Mouse (Mus musculus): Measurements from ENCODE around the gene Chchd5. TPM values are rescaled to one million over a fixed set of nuclear protein-coding genes. Genes with fewer than 3 reads are reported as not detected.

Gene Chchd5
- polyA plus RNA-seq (2015; fragmentation: Nextera tagmentation; extraction: Ambion mirVana): 21.5 and 22.4 TPM in 2 replicates

- peaks cover 8% of the 10 kb centered on the region; the same call in 1 of the 2 replicates for H3K4me1 ChIP-seq (ENCODE audit: control insufficient read depth, insufficient read depth, low read length)
- ATAC-seq (ENCODE audit: insufficient read depth, low FRiP score): peak; percentile 100
- H3K27ac ChIP-seq (ENCODE audit: low read length): peak within 1 kb of the TSS; percentile 93
- H3K4me3 ChIP-seq (replicated peaks; ENCODE audit: low read length): peak within 1 kb of the TSS; percentile 76
- H3K27me3 ChIP-seq (ENCODE audit: control insufficient read depth, insufficient read depth, low read length): no peaks in the 10 kb centered on the region
- peak within 1 kb of the TSS; percentile 80 for H3K4me2 ChIP-seq (ENCODE audit: low read depth, low read length)
- peaks cover 7% of the 10 kb centered on the region; the same call in 1 of the 2 replicates for H3K9me3 ChIP-seq (replicated peaks; ENCODE audit: control insufficient read depth, low read length)
- H3K9ac ChIP-seq (ENCODE audit: low read length): peak within 1 kb of the TSS; percentile 91
- H3K36me3 ChIP-seq (ENCODE audit: control insufficient read depth, insufficient read depth, low read length): peaks cover 25% of the 10 kb centered on the region
- under 1% methylated on average over 35 of the region's 35 CpGs for WGBS
Measured at GRCm38 (mm10) chr2:129129412-129129929, at the start of gene Chchd5. Gene Chchd5 (plus strand): TSS chr2:129129700.

GRCm38 (mm10) chr2:129081097-129081496 is 48.4 kb upstream of the Chchd5 start:
- WGBS: 65% methylated on average over 13 of the region's 13 CpGs
- Histone ChIP-seq H3K27me3 (ENCODE audit: control insufficient read depth, insufficient read depth, low read length) (no peaks in the 10 kb centered on the region), H3K4me2 (ENCODE audit: low read depth, low read length) (no peak overlapping the region), H3K27ac (ENCODE audit: low read length) (no peak overlapping the region), H3K4me3 (replicated peaks; ENCODE audit: low read length) (no peak overlapping the region), H3K4me1 (ENCODE audit: control insufficient read depth, insufficient read depth, low read length) (no peaks in the 10 kb centered on the region), H3K9ac (ENCODE audit: low read length) (no peak overlapping the region), H3K9me3 (replicated peaks; ENCODE audit: control insufficient read depth, low read length) (no peaks in the 10 kb centered on the region), H3K36me3 (ENCODE audit: control insufficient read depth, insufficient read depth, low read length) (peaks cover 17% of the 10 kb centered on the region)
- no peak for ATAC-seq (ENCODE audit: insufficient read depth, low FRiP score)

- no peak overlapping the region for H3K4me3 ChIP-seq (replicated peaks; ENCODE audit: low read length)
- H3K4me1 ChIP-seq (ENCODE audit: control insufficient read depth, insufficient read depth, low read length): no peaks in the 10 kb centered on the region
- H3K4me2 ChIP-seq (ENCODE audit: low read depth, low read length): no peak overlapping the region
- H3K27ac ChIP-seq (ENCODE audit: low read length): no peak overlapping the region
- WGBS: 91% methylated on average over 5 of the region's 5 CpGs
- peaks cover 10% of the 10 kb centered on the region for H3K36me3 ChIP-seq (ENCODE audit: control insufficient read depth, insufficient read depth, low read length)
- no peak overlapping the region for H3K9ac ChIP-seq (ENCODE audit: low read length)
- no peaks in the 10 kb centered on the region for H3K9me3 ChIP-seq (replicated peaks; ENCODE audit: control insufficient read depth, low read length)
- ATAC-seq (ENCODE audit: insufficient read depth, low FRiP score): no peak
- H3K27me3 ChIP-seq (ENCODE audit: control insufficient read depth, insufficient read depth, low read length): no peaks in the 10 kb centered on the region
Measured at GRCm38 (mm10) chr2:129083514-129083913, 46.0 kb upstream of the Chchd5 start.

GRCm38 (mm10) chr2:129084959-129085358 is 44.5 kb upstream of the Chchd5 start:
- 58% methylated on average over 2 of the region's 2 CpGs for WGBS
- peaks cover 9% of the 10 kb centered on the region for H3K36me3 ChIP-seq (ENCODE audit: control insufficient read depth, insufficient read depth, low read length)
- no peaks in the 10 kb centered on the region for H3K9me3 ChIP-seq (replicated peaks; ENCODE audit: control insufficient read depth, low read length)
- no peak overlapping the region for H3K27ac ChIP-seq (ENCODE audit: low read length)
- no peaks in the 10 kb centered on the region for H3K27me3 ChIP-seq (ENCODE audit: control insufficient read depth, insufficient read depth, low read length)
- H3K4me3 ChIP-seq (replicated peaks; ENCODE audit: low read length): no peak overlapping the region
- no peak for ATAC-seq (ENCODE audit: insufficient read depth, low FRiP score)
- no peak overlapping the region for H3K4me2 ChIP-seq (ENCODE audit: low read depth, low read length)
- H3K4me1 ChIP-seq (ENCODE audit: control insufficient read depth, insufficient read depth, low read length): no peaks in the 10 kb centered on the region
- no peak overlapping the region for H3K9ac ChIP-seq (ENCODE audit: low read length)

- Histone ChIP-seq H3K4me3 (replicated peaks; ENCODE audit: low read length) (no peak overlapping the region), H3K27me3 (ENCODE audit: control insufficient read depth, insufficient read depth, low read length) (no peaks in the 10 kb centered on the region), H3K27ac (ENCODE audit: low read length) (no peak overlapping the region), H3K4me2 (ENCODE audit: low read depth, low read length) (no peak overlapping the region), H3K4me1 (ENCODE audit: control insufficient read depth, insufficient read depth, low read length) (no peaks in the 10 kb centered on the region), H3K36me3 (ENCODE audit: control insufficient read depth, insufficient read depth, low read length) (peaks cover 9% of the 10 kb centered on the region), H3K9me3 (replicated peaks; ENCODE audit: control insufficient read depth, low read length) (no peaks in the 10 kb centered on the region), H3K9ac (ENCODE audit: low read length) (no peak overlapping the region)
- ATAC-seq (ENCODE audit: insufficient read depth, low FRiP score): no peak
- WGBS: 89% methylated on average over 1 of the region's 1 CpGs
Measured at GRCm38 (mm10) chr2:129087520-129087919, 42.0 kb upstream of the Chchd5 start.

GRCm38 (mm10) chr2:129090370-129090769 is 39.1 kb upstream of the Chchd5 start:
- 75% methylated on average over 4 of the region's 4 CpGs for WGBS
- Histone ChIP-seq H3K36me3 (ENCODE audit: control insufficient read depth, insufficient read depth, low read length) (peaks cover 11% of the 10 kb centered on the region), H3K27me3 (ENCODE audit: control insufficient read depth, insufficient read depth, low read length) (no peaks in the 10 kb centered on the region), H3K4me2 (ENCODE audit: low read depth, low read length) (no peak overlapping the region), H3K4me1 (ENCODE audit: control insufficient read depth, insufficient read depth, low read length) (no peaks in the 10 kb centered on the region), H3K9me3 (replicated peaks; ENCODE audit: control insufficient read depth, low read length) (no peaks in the 10 kb centered on the region), H3K9ac (ENCODE audit: low read length) (no peak overlapping the region), H3K27ac (ENCODE audit: low read length) (no peak overlapping the region), H3K4me3 (replicated peaks; ENCODE audit: low read length) (no peak overlapping the region)
- ATAC-seq (ENCODE audit: insufficient read depth, low FRiP score): no peak

GRCm38 (mm10) chr2:129092810-129093209 is 36.7 kb upstream of the Chchd5 start:
- Histone ChIP-seq H3K27ac (ENCODE audit: low read length) (no peak overlapping the region), H3K4me1 (ENCODE audit: control insufficient read depth, insufficient read depth, low read length) (no peaks in the 10 kb centered on the region), H3K36me3 (ENCODE audit: control insufficient read depth, insufficient read depth, low read length) (0 out of 2 replicates have a peak, but pooled peaks cover 7% of the 10 kb centered on the region), H3K4me2 (ENCODE audit: low read depth, low read length) (no peak overlapping the region), H3K4me3 (replicated peaks; ENCODE audit: low read length) (no peak overlapping the region), H3K27me3 (ENCODE audit: control insufficient read depth, insufficient read depth, low read length) (no peaks in the 10 kb centered on the region), H3K9ac (ENCODE audit: low read length) (no peak overlapping the region), H3K9me3 (replicated peaks; ENCODE audit: control insufficient read depth, low read length) (no peaks in the 10 kb centered on the region)
- 90% methylated on average over 12 of the region's 12 CpGs for WGBS
- ATAC-seq (ENCODE audit: insufficient read depth, low FRiP score): no peak

GRCm38 (mm10) chr2:129093926-129094724 is 35.4 kb upstream of the Chchd5 start:
- H3K36me3 ChIP-seq (ENCODE audit: control insufficient read depth, insufficient read depth, low read length): 0 out of 2 replicates have a peak, but pooled peaks cover 7% of the 10 kb centered on the region
- H3K27me3 ChIP-seq (ENCODE audit: control insufficient read depth, insufficient read depth, low read length): no peaks in the 10 kb centered on the region
- H3K9ac ChIP-seq (ENCODE audit: low read length): no peak overlapping the region
- ATAC-seq (ENCODE audit: insufficient read depth, low FRiP score): no peak; the same call in 1 of the 2 replicates
- no peaks in the 10 kb centered on the region for H3K4me1 ChIP-seq (ENCODE audit: control insufficient read depth, insufficient read depth, low read length)
- H3K4me2 ChIP-seq (ENCODE audit: low read depth, low read length): no peak overlapping the region
- 85% methylated on average over 18 of the region's 18 CpGs for WGBS
- no peak overlapping the region for H3K4me3 ChIP-seq (replicated peaks; ENCODE audit: low read length)
- H3K27ac ChIP-seq (ENCODE audit: low read length): no peak overlapping the region
- no peaks in the 10 kb centered on the region for H3K9me3 ChIP-seq (replicated peaks; ENCODE audit: control insufficient read depth, low read length)

GRCm38 (mm10) chr2:129100784-129101310 is 28.7 kb upstream of the Chchd5 start, which contains the start of gene Polr1b:
Gene Polr1b (plus strand): TSS chr2:129100995.
- H3K27me3 ChIP-seq (ENCODE audit: control insufficient read depth, insufficient read depth, low read length): no peaks in the 10 kb centered on the region
- H3K4me1 ChIP-seq (ENCODE audit: control insufficient read depth, insufficient read depth, low read length): peaks cover 9% of the 10 kb centered on the region; the same call in 1 of the 2 replicates
- ATAC-seq (ENCODE audit: insufficient read depth, low FRiP score): peak; percentile 99
- peaks cover 3% of the 10 kb centered on the region; the same call in 1 of the 2 replicates for H3K36me3 ChIP-seq (ENCODE audit: control insufficient read depth, insufficient read depth, low read length)
- peak within 1 kb of the TSS; percentile 81 for H3K4me2 ChIP-seq (ENCODE audit: low read depth, low read length)
- H3K9me3 ChIP-seq (replicated peaks; ENCODE audit: control insufficient read depth, low read length): no peaks in the 10 kb centered on the region
- H3K9ac ChIP-seq (ENCODE audit: low read length): peak within 1 kb of the TSS; percentile 74
- WGBS: 0% methylated on average over 35 of the region's 35 CpGs
- H3K4me3 ChIP-seq (replicated peaks; ENCODE audit: low read length): peak within 1 kb of the TSS; percentile 73
- H3K27ac ChIP-seq (ENCODE audit: low read length): no peak within 1 kb of the TSS
